Mouse (Mus musculus) heart, postnatal 0 days (tissue): Measurements from ENCODE around the gene Plcb4. TPM values are rescaled to one million over a fixed set of nuclear protein-coding genes. Genes with fewer than 3 reads are reported as not detected.

Experiments used
- ATAC-seq: fragments of 200-750 bp; cut with Nextera tagmentation; 2 replicates; pipeline ENCODE4 v1.8.0; 2017; ENCODE audit warnings: low read depth, moderate number of reproducible peaks, moderate library complexity; ENCODE audit not compliant: insufficient read depth
- DNase-seq: peaks from one replicate; pipeline ENCODE4 v3.0.0-alpha.2; 2016; ENCODE audit warnings: low spot score
- H3K27ac ChIP-seq: fragments of 300-500 bp; sonication (generic); 2 replicates; pipeline ENCODE4 v1.5.1; 2014; ENCODE audit warnings: low read depth, mild to moderate bottlenecking
- H3K27me3 ChIP-seq: fragments of 300-500 bp; sonication (generic); 2 replicates; pipeline ENCODE4 v1.6.1; 2014; ENCODE audit warnings: low read length, mixed read lengths; ENCODE audit not compliant: control insufficient read depth, insufficient read depth
- H3K36me3 ChIP-seq: fragments of 300-500 bp; sonication (generic); replicated peaks from 2 replicates; pipeline ENCODE4 v1.6.1; 2014; ENCODE audit warnings: low read length, mixed read lengths; ENCODE audit not compliant: control insufficient read depth, insufficient read depth
- H3K4me1 ChIP-seq: fragments of 300-500 bp; sonication (generic); 2 replicates; pipeline ENCODE4 v1.6.1; 2014; ENCODE audit warnings: antibody characterized with exemption; ENCODE audit not compliant: control insufficient read depth, insufficient read depth
- H3K4me2 ChIP-seq: fragments of 300-500 bp; sonication (generic); 2 replicates; pipeline ENCODE4 v1.6.1; 2014; ENCODE audit warnings: low read depth, mild to moderate bottlenecking, low read length, moderate library complexity
- H3K4me3 ChIP-seq: fragments of 300-500 bp; sonication (generic); 2 replicates; pipeline ENCODE4 v1.5.1; 2014; ENCODE audit warnings: low read depth, low read length
- H3K9ac ChIP-seq: fragments of 300-500 bp; sonication (generic); replicated peaks from 2 replicates; pipeline ENCODE4 v1.6.1; 2014; ENCODE audit warnings: low read depth, low read length, mixed read lengths
- H3K9me3 ChIP-seq: fragments of 300-500 bp; sonication (generic); replicated peaks from 2 replicates; pipeline ENCODE4 v1.6.1; 2016; ENCODE audit warnings: low read length; ENCODE audit not compliant: control insufficient read depth
- CTCF ChIP-seq: IDR thresholded peaks from 2 replicates; pipeline ENCODE4 v1.5.1; 2016; ENCODE audit warnings: antibody characterized with exemption, control low read depth, low read depth
- EP300 ChIP-seq: IDR thresholded peaks from 2 replicates; pipeline ENCODE4 v1.6.1; 2016; ENCODE audit warnings: antibody characterized with exemption, low read depth
- WGBS: fragments of 180-500 bp; shearing (Covaris S2); extraction: QIAGEN DNeasy Blood & Tissue Kit; methylation state at CpG from one replicate; pipeline ENCODE4 v1.1.7; 2014; 5-methylcytosine and 5-hydroxymethylcytosine counted together
- polyA plus RNA-seq: library from polyadenylated mRNA; unstranded; fragments of >200 nt; fragmentation: Nextera tagmentation; extraction: Ambion mirVana; gene quantifications from 2 replicates; pipeline ENCODE4 v1.2.1, GENCODE M21; 2015
- total RNA-seq: library from RNA; depleted of rRNA; stranded (reverse); fragments of >200 nt; gene quantifications from 2 replicates; pipeline ENCODE4 v1.2.3, GENCODE M21; 2014; ENCODE audit warnings: low replicate concordance

Plcb4 gene
- total and polyA plus RNA-seq, 2 experiments from 2014 or later: 34.7 to 57.0 TPM

DNA sequence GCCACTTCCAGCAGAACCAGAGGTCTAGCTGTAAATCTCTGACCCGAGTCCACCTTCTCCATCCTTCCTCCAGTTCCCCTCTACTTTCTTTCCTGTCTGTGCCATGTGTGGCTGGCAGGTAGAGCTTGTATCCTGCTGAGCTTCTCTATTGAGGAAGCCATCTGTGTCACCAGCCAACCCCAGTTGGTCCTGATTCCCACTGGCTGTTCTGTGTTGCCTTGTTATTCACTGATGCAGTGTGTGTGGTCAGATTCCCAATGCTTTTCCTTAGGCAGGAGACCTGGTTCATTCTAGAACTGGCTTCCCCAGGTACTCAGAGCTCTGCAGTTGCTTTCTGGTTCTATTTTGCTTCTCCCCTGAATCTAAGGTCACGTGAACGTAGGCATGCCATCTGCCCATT lies 177.6 kb downstream of the Plcb4 start:
- 70% methylated on average over 3 of the region's 3 CpGs for WGBS
- no peak overlapping the region for H3K4me2 ChIP-seq
- H3K27ac ChIP-seq: no peak overlapping the region
- no peak for DNase-seq
- peaks cover 21% of the 10 kb centered on the region for H3K4me1 ChIP-seq
- no peaks in the 10 kb centered on the region for H3K27me3 ChIP-seq
- no peak overlapping the region for H3K9ac ChIP-seq
- H3K36me3 ChIP-seq: no peaks in the 10 kb centered on the region
- H3K4me3 ChIP-seq: no peak overlapping the region
- TF ChIP-seq CTCF: no peak
- no peaks in the 10 kb centered on the region for H3K9me3 ChIP-seq
- ATAC-seq: no peak

DNA sequence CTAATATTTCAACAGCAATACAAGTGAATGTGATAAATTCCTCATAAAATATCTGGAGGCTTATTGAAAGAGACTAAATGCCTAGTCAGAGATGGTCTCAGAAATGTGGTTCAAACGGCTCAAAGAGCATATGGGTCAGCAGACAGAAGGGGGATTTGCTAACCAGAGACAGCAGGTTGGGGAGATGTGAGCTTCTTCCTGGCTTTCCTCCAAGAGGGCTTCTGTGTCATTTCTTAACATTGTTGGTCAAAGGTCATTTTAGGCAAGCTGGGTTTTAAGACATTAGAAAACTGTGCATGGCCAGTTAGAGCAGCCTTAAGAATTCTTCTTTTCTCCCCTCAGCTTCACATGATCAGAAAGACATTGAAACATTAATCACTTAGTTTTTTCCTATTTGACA lies 178.9 kb downstream of the Plcb4 start:
- no peak overlapping the region for H3K9ac ChIP-seq
- no peaks in the 10 kb centered on the region for H3K27me3 ChIP-seq
- no peak overlapping the region for H3K27ac ChIP-seq
- H3K4me2 ChIP-seq: no peak overlapping the region
- H3K4me1 ChIP-seq: peaks cover 21% of the 10 kb centered on the region
- no peaks in the 10 kb centered on the region for H3K36me3 ChIP-seq
- TF ChIP-seq EP300: no peak
- no peak for TF ChIP-seq CTCF
- no peaks in the 10 kb centered on the region for H3K9me3 ChIP-seq
- no peak overlapping the region for H3K4me3 ChIP-seq
- DNase-seq (no peak), ATAC-seq (no peak)
- 58% methylated on average over 1 of the region's 1 CpGs for WGBS

DNA sequence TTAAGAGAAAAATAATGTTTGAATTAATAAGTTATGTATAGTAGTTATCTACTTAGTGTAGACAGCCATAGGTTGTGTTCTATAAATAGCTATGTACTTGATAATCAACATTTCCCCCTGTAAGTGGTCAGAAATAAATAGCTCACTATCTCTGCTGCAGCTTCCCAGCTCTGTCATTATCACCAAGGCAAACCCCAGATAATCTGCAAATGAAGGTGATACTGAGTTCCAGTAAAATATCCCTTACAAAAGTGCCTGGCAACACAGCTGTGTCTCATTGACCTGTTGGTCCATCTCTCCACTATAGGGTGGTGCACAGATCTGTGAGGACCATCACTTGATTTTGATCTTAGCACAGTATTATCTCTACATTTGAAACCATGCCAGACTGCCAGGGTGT lies 179.3 kb downstream of the Plcb4 start:
- TF ChIP-seq EP300 (no peak), CTCF (no peak)
- peaks cover 21% of the 10 kb centered on the region for H3K4me1 ChIP-seq
- no peak overlapping the region for H3K4me3 ChIP-seq
- H3K9ac ChIP-seq: no peak overlapping the region
- no peak overlapping the region for H3K27ac ChIP-seq
- H3K36me3 ChIP-seq: no peaks in the 10 kb centered on the region
- H3K9me3 ChIP-seq: no peaks in the 10 kb centered on the region
- no peak for DNase-seq
- no peak overlapping the region for H3K4me2 ChIP-seq
- H3K27me3 ChIP-seq: no peaks in the 10 kb centered on the region
- ATAC-seq: no peak

GRCm38 (mm10) chr2:135838651-135839286 lies 180.0 kb downstream of the Plcb4 start:
- DNase-seq (no peak), ATAC-seq (no peak)
- Histone ChIP-seq H3K36me3 (no peaks in the 10 kb centered on the region), H3K9me3 (no peaks in the 10 kb centered on the region), H3K4me2 (no peak overlapping the region), H3K4me1 (peaks cover 21% of the 10 kb centered on the region), H3K9ac (no peak overlapping the region), H3K27ac (no peak overlapping the region; the same call in 1 of the 2 replicates), H3K27me3 (no peaks in the 10 kb centered on the region), H3K4me3 (no peak overlapping the region)
- no peak for TF ChIP-seq EP300
- TF ChIP-seq CTCF: no peak
- 66% methylated on average over 8 of the region's 8 CpGs for WGBS

- ATAC-seq (no peak), DNase-seq (no peak)
- 60% methylated on average over 8 of the region's 8 CpGs for WGBS
These were observed 184.9 kb downstream of the Plcb4 start for GRCm38 (mm10) chr2:135843721-135844120.

GRCm38 (mm10) chr2:135846903-135847302 lies 188.1 kb downstream of the Plcb4 start:
- no peaks in the 10 kb centered on the region for H3K36me3 ChIP-seq
- WGBS: 47% methylated on average over 3 of the region's 3 CpGs
- no peaks in the 10 kb centered on the region for H3K9me3 ChIP-seq
- H3K4me3 ChIP-seq: no peak overlapping the region
- no peak overlapping the region for H3K9ac ChIP-seq
- no peak for DNase-seq
- H3K4me1 ChIP-seq: peaks cover 33% of the 10 kb centered on the region
- H3K4me2 ChIP-seq: no peak overlapping the region
- H3K27ac ChIP-seq: no peak overlapping the region
- TF ChIP-seq CTCF: no peak
- TF ChIP-seq EP300: no peak
- ATAC-seq: no peak
- H3K27me3 ChIP-seq: no peaks in the 10 kb centered on the region

More at GRCm38 (mm10) chr2:135843721-135844120, 184.9 kb downstream of the Plcb4 start:
- no peak overlapping the region for H3K4me2 ChIP-seq
- H3K9me3 ChIP-seq: no peaks in the 10 kb centered on the region
- H3K27me3 ChIP-seq: no peaks in the 10 kb centered on the region
- TF ChIP-seq EP300: no peak
- H3K36me3 ChIP-seq: no peaks in the 10 kb centered on the region
- H3K4me1 ChIP-seq: peaks cover 19% of the 10 kb centered on the region
- peak overlapping the region; percentile 11; the same call in 1 of the 2 replicates for H3K27ac ChIP-seq
- no peak overlapping the region for H3K9ac ChIP-seq
- no peak overlapping the region for H3K4me3 ChIP-seq
